In genomic region chr11:44626065-44626464, GRCm38 (mm10) we compare ENCODE assay signal across 12 mouse cellular contexts. TPM values are rescaled to one million over a fixed set of nuclear protein-coding genes. Genes with fewer than 3 reads are reported as not detected.
DNase-seq lines count a peak whose midpoint lies in the region; ATAC-seq and TF ChIP-seq lines count a peak whose summit lies in the region.
"Had no signal": no experiment of that assay in that cellular context is flagged by ENCODE, and none has a peak within 500 bp of the region (broad histone marks: within the 10 kb centered on the region; RNA-seq: fewer than 3 reads in every experiment).

No protein-coding gene starts in this region.

- TF ChIP-seq RAD21 in CH12.LX (IDR thresholded peaks at IDR 0.05; ENCODE audit: low read depth, low read length): no peak

- peaks cover 19 to 55% of the 10 kb centered on the region in 2 experiments for H3K36me3 ChIP-seq in CH12.LX (replicated peaks in 1 of 2; ENCODE audit: control insufficient read depth in 1 of 2, insufficient read depth in 1 of 2, low read length in 1 of 2)
- H3K36me3 ChIP-seq in hindbrain, embryonic 12.5 days: no peaks in the 10 kb centered on the region
- peaks cover 24% of the 10 kb centered on the region for H3K36me3 ChIP-seq in limb, embryonic 13.5 days

- no peaks in the 10 kb centered on the region for H3K9me3 ChIP-seq in CH12.LX (replicated peaks; ENCODE audit: low read length)
- H3K9me3 ChIP-seq in hindbrain, embryonic 12.5 days (replicated peaks): no peaks in the 10 kb centered on the region
- no peaks in the 10 kb centered on the region for H3K9me3 ChIP-seq in limb, embryonic 13.5 days

- H3K4me1 ChIP-seq in CH12.LX (ENCODE audit: control insufficient read depth in 1 of 2, insufficient read depth in 2 of 2): peaks cover 6 to 69% of the 10 kb centered on the region in 2 experiments; a peak in 3 of 4 replicates
- peaks cover 16% of the 10 kb centered on the region for H3K4me1 ChIP-seq in brown adipose tissue, adult 24 weeks (ENCODE audit: control insufficient read depth, insufficient read depth, insufficient read length, low read length)
- peaks cover 48% of the 10 kb centered on the region for H3K4me1 ChIP-seq in hindbrain, embryonic 12.5 days
- H3K4me1 ChIP-seq in limb, embryonic 13.5 days: peaks cover 42% of the 10 kb centered on the region

- H3K4me2 ChIP-seq in CH12.LX (ENCODE audit: insufficient read depth, low read depth, poor library complexity, severe bottlenecking): 0 out of 2 replicates have a peak overlapping the region, but pooled peaks have one; percentile 8
- H3K4me2 ChIP-seq in hindbrain, embryonic 12.5 days (replicated peaks): peak overlapping the region; percentile 24
- peak overlapping the region; percentile 31 for H3K4me2 ChIP-seq in limb, embryonic 13.5 days (replicated peaks)

- peaks cover 60% of the 10 kb centered on the region for H3K79me2 ChIP-seq in CH12.LX (replicated peaks; ENCODE audit: control insufficient read depth, extremely low read depth, insufficient read depth, poor library complexity, severe bottlenecking)

- no peak for TF ChIP-seq EP300 in CH12.LX (IDR thresholded peaks at IDR 0.05; ENCODE audit: low read length)

- no peak for ATAC-seq in hindbrain, embryonic 12.5 days (ENCODE audit: low FRiP score)
- ATAC-seq in limb, embryonic 13.5 days (ENCODE audit: low FRiP score, low read depth): peak; percentile 51; the same call in 1 of the 2 replicates
- ATAC-seq: liver, postnatal 0 days had no signal

- TF ChIP-seq CTCF in CH12.LX (conservative IDR thresholded peaks at IDR 0.05 in 1 of 2, IDR thresholded peaks at IDR 0.05 in 1 of 2; ENCODE audit: low read depth in 2 of 2, low read length in 2 of 2): no peak

- dilution Hi-C loops in CH12.LX (cut with MboI; ENCODE audit: extremely low pct_ligation_motif_present, extremely low pct_unique_long_range_greater_than_20kb, low sequenced_read_pairs): no loop called here

- in situ Hi-C loops in CH12.LX (cut with MboI; ENCODE audit: low pct_ligation_motif_present, low pct_unique_long_range_greater_than_20kb, low sequenced_read_pairs): no loop called here

- no peak for DNase-seq in CH12.LX (ENCODE audit: extremely low read depth)
- DNase-seq in yolk sac, embryonic 10.5 days (ENCODE audit: low spot score): no peak
- DNase-seq in urinary bladder, postnatal 14 days (ENCODE audit: low spot score): no peak
- no peak for DNase-seq in spleen, postnatal 4 days (ENCODE audit: low spot score in 2 of 2)
- DNase-seq: embryo, embryonic 11 days; heart, postnatal 36 days; kidney, postnatal 10 days; liver, postnatal 0 days; thymus, adult 2 months had no signal

- peak overlapping the region; percentile 42 for H3K27ac ChIP-seq in CH12.LX (ENCODE audit: insufficient read depth, low read depth)
- H3K27ac ChIP-seq in brown adipose tissue, adult 24 weeks (replicated peaks; ENCODE audit: low read depth, low read length): peak overlapping the region; percentile 37; the same call in 1 of the 2 replicates
- peak overlapping the region; percentile 72 for H3K27ac ChIP-seq in hindbrain, embryonic 12.5 days
- peak overlapping the region; percentile 11; the same call in 1 of the 2 replicates for H3K27ac ChIP-seq in limb, embryonic 13.5 days

- 71% methylated on average over 10 of the region's 10 CpGs for WGBS in hindbrain, embryonic 12.5 days
- WGBS in limb, embryonic 13.5 days: 63% methylated on average over 10 of the region's 10 CpGs

- peak overlapping the region; percentile 21 for H3K9ac ChIP-seq in CH12.LX (ENCODE audit: insufficient read depth, low read depth)
- no peak overlapping the region for H3K9ac ChIP-seq in hindbrain, embryonic 12.5 days
- H3K9ac ChIP-seq in limb, embryonic 13.5 days: no peak overlapping the region
- H3K9ac ChIP-seq: liver, postnatal 0 days had no signal

- no peak for TF ChIP-seq POLR2A in CH12.LX (IDR thresholded peaks at IDR 0.05; ENCODE audit: low read depth, low read length)

- no peak overlapping the region for H3K4me3 ChIP-seq in CH12.LX (replicated peaks in 1 of 3; ENCODE audit: low read depth in 2 of 3, low read length in 2 of 3, poor library complexity in 1 of 3)
- H3K4me3 ChIP-seq in brown adipose tissue, adult 24 weeks (ENCODE audit: insufficient read depth, low read depth, low read length): no peak overlapping the region
- H3K4me3 ChIP-seq in hindbrain, embryonic 12.5 days: no peak overlapping the region
- H3K4me3 ChIP-seq in limb, embryonic 13.5 days: no peak overlapping the region

- H3K27me3 ChIP-seq in CH12.LX (replicated peaks): no peaks in the 10 kb centered on the region
- H3K27me3 ChIP-seq in hindbrain, embryonic 12.5 days: peaks cover 6% of the 10 kb centered on the region
- peaks cover 13% of the 10 kb centered on the region for H3K27me3 ChIP-seq in limb, embryonic 13.5 days

TF ChIP-seq in CH12.LX, 34 proteins besides CTCF, POLR2A, EP300 and RAD21:
- TF ChIP-seq ZMIZ1 (IDR thresholded peaks at IDR 0.05; ENCODE audit: low read depth, low read length): no peak
- TF ChIP-seq NELFE (IDR thresholded peaks at IDR 0.05; ENCODE audit: low read depth, low read length): no peak
- TF ChIP-seq MXI1 (IDR thresholded peaks at IDR 0.05; ENCODE audit: low read depth, low read length): no peak
- no peak for TF ChIP-seq BHLHE40 (IDR thresholded peaks at IDR 0.05; ENCODE audit: low read depth, low read length)
- TF ChIP-seq ELF1 (IDR thresholded peaks at IDR 0.05; ENCODE audit: low read depth, low read length): no peak

RNA-seq across cellular contexts. Expression of gene Ebf1, which starts 8.9 kb away (rescaled TPM):
- total RNA-seq in CH12.LX (2012; rRNA removed) (24.9 and 37.8 TPM in 2 replicates), CH12.LX (2014; rRNA removed) (42.8 and 44.2 TPM in 2 replicates)
- polyA plus RNA-seq in CH12.LX (2012; ENCODE audit: insufficient read length, low read depth): 52.5 and 60.7 TPM in 2 replicates
- 35.3 and 38.8 TPM in 2 replicates for polyA plus RNA-seq in brown adipose tissue, adult 24 weeks (2012; ENCODE audit: insufficient read depth, insufficient read length, missing spikeins)
- polyA plus RNA-seq in hindbrain, embryonic 12.5 days (2016; fragmentation: Nextera tagmentation; extraction: Ambion mirVana): 111 and 122 TPM in 2 replicates
- polyA plus RNA-seq in limb, embryonic 13.5 days (2015; fragmentation: Nextera tagmentation; extraction: Ambion mirVana): 103 and 126 TPM in 2 replicates

Comparison
In these comparisons a context has a peak if more than half of its experiments do, and no peak if none do; other contexts are left out.
1. H3K27ac ChIP-seq: peak in every context shown above with its lines; median percentile 72 in hindbrain, embryonic 12.5 days; 42 in CH12.LX; 37 in brown adipose tissue, adult 24 weeks; 11 in limb, embryonic 13.5 days.